Mouse (Mus musculus): ENCODE data around the gene Golm1. TPM values are rescaled to one million over a fixed set of nuclear protein-coding genes. Genes with fewer than 3 reads are reported as not detected.
"Not testable (repeated sequence)": the region's sequence is repeated elsewhere in the genome, so short reads cannot be mapped to it uniquely, and the experiment has no call there.

Gene Golm1
- 29.8 and 41.9 TPM in 2 replicates for total RNA-seq (2017)

- peak in 1 of 2 experiments; percentile 23; a peak in 1 of 4 replicates for ATAC-seq (replicated peaks in 1 of 2; ENCODE audit: insufficient read depth in 1 of 2, low FRiP score in 2 of 2, low TSS enrichment in 1 of 2, low read depth in 1 of 2, poor library complexity in 2 of 2, severe bottlenecking in 2 of 2)
Measured at GRCm38 (mm10) chr13:59675151-59676011, at the start of gene Golm1. Gene Golm1 (minus strand): TSS chr13:59675811.

GRCm38 (mm10) chr13:59722089-59722488, 46.5 kb upstream of the Golm1 start:
- ATAC-seq (replicated peaks in 1 of 2; ENCODE audit: insufficient read depth in 1 of 2, low FRiP score in 2 of 2, low TSS enrichment in 1 of 2, low read depth in 1 of 2, poor library complexity in 2 of 2, severe bottlenecking in 2 of 2) = not testable (repeated sequence)

DNA sequence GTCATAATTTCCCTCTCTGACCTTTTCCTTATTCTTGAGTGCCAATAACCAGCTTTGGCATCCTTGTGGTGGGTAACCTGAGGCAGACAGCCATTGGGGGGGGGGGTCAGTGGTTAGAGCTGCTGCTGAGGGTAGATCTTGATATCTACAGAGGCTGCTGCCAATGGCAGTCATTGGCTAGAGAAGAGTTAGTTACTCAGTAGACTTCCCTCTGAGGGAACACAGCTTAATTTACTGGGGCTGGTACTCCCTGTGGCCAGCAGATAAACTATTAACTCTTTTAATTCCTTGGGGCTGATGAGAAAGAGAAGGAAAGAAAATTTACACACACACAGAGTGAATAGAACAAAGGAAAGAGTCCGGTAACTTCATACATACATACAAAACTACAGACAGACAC, 43.9 kb upstream of the Golm1 start:
- no peak for ATAC-seq (replicated peaks in 1 of 2; ENCODE audit: insufficient read depth in 1 of 2, low FRiP score in 2 of 2, low TSS enrichment in 1 of 2, low read depth in 1 of 2, poor library complexity in 2 of 2, severe bottlenecking in 2 of 2)

DNA sequence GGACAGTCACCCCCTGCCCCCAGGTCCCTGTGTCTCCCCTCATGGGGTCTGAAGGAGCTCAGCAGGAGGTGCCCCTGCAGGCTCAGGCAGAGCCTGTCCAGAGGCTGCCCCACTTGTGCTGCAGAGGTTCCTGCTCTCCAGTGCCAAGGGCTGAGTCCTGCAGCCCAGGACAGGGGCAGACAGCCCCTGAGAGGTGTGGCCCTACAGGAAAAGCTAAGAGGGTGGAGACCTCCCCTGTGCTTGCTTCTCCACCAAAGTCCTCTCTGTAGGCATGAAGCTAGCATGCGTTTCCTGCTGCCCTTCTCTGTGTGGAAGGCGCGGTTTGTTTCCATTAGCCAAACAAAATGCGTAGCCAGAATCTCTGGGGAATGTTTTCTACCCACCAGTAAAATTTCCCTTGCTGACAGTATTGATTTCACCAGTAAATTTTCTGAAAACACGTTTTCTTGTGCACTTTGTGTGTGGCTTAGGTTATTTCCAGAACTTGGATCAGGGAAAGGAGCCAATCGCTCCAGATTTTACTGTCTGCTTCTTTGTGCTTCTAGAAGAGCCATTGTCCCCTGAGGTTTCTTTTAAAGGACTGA, 43.3 kb upstream of the Golm1 start:
- ATAC-seq (replicated peaks in 1 of 2; ENCODE audit: insufficient read depth in 1 of 2, low FRiP score in 2 of 2, low TSS enrichment in 1 of 2, low read depth in 1 of 2, poor library complexity in 2 of 2, severe bottlenecking in 2 of 2) = peak; percentile 58 to 64; a peak in 3 of 4 replicates

DNA sequence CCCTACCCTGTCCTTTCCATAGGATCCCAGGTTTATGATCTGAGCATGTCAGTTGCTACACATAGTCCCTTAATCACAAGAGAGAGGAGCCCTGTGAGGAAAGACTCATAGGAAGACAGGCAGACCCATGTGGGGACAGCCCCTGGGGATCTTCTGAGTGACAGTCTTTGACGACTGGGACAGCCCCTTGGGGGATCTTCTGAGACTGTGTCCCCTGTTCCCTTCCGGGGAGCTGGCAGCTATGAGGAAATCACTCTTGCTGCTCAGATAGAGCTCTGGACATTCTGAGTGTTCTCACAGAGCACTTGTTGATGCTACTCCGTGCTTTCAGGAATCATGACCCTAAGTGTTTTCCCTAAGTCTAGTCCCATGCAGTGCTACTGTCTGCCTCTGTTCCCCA, 38.1 kb upstream of the Golm1 start:
- ATAC-seq (replicated peaks in 1 of 2; ENCODE audit: insufficient read depth in 1 of 2, low FRiP score in 2 of 2, low TSS enrichment in 1 of 2, low read depth in 1 of 2, poor library complexity in 2 of 2, severe bottlenecking in 2 of 2) = no peak

GRCm38 (mm10) chr13:59711984-59712383, 36.4 kb upstream of the Golm1 start, which contains the start of gene Spata31d1b:
Gene Spata31d1b (plus strand): TSS chr13:59712284.
- not testable (repeated sequence) for ATAC-seq (replicated peaks in 1 of 2; ENCODE audit: insufficient read depth in 1 of 2, low FRiP score in 2 of 2, low TSS enrichment in 1 of 2, low read depth in 1 of 2, poor library complexity in 2 of 2, severe bottlenecking in 2 of 2)

DNA sequence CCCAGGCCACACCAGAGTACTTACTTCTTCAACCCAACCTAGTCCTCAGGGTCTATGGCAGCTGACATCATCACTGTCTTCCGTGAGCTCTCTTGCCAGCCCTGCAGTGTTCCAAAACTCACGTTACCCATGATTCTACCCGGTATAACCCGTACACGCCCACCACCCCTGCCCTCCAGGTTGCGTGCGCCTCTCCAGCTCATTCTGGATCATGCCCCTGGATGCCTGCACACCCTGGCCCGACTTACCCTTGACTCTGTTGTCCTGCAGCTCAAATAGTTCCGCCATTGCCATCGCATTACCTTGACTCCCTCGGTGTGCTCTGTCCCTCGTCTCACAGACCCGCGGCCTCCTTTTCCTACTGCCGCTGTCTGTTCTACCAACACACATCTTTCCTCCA, 34.6 kb upstream of the Golm1 start, which contains the start of gene Spata31d1a:
Spata31d1a (minus strand) TSS at position 101 of the 400 bp plus-strand sequence.
- 0 out of 4 replicates have a peak, but pooled peaks of 1 of the 2 experiments have one; percentile 22 for ATAC-seq (replicated peaks in 1 of 2; ENCODE audit: insufficient read depth in 1 of 2, low FRiP score in 2 of 2, low TSS enrichment in 1 of 2, low read depth in 1 of 2, poor library complexity in 2 of 2, severe bottlenecking in 2 of 2)

DNA sequence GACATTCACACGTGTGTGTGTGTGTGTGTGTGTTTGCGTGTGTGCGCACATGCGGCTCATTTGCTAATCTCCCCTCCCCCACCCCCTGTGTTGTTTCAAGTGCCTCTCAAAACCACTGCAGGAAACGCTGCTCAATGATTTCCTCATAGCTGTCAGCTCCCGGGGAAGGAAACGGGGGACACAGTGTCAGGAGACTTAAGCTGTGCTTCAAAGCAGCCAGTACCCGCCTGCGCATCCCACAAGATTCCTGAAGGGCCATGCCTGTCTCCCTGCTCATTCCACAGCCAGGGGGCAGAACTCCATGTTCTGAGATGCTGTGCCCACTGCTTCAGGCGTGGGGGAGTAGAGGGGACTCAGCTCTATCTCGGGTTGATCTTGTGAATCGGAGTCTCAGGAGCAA, 29.0 kb upstream of the Golm1 start:
- ATAC-seq (replicated peaks in 1 of 2; ENCODE audit: insufficient read depth in 1 of 2, low FRiP score in 2 of 2, low TSS enrichment in 1 of 2, low read depth in 1 of 2, poor library complexity in 2 of 2, severe bottlenecking in 2 of 2) = peak; percentile 72 to 81

DNA sequence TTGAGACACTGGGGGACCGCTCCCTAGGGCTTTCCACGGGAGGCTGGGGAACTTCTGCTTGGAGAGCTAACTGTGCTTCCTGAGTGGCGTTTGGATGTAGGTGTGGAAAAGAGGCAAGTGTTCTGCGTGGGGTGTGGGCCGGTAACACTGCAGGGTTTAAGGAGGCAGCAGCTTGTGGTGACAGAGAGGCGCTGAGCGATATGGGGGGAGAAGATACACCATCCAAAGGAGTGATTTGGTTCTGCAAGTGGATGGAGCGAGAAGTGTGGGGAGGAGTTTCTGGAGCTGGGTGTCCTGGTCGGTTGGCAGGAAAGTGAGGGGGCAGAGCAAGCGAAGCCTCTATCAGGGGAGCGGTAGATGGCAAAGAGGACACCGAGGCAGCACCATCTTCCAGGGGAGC, 27.9 kb upstream of the Golm1 start:
- no peak for ATAC-seq (replicated peaks in 1 of 2; ENCODE audit: insufficient read depth in 1 of 2, low FRiP score in 2 of 2, low TSS enrichment in 1 of 2, low read depth in 1 of 2, poor library complexity in 2 of 2, severe bottlenecking in 2 of 2)

DNA sequence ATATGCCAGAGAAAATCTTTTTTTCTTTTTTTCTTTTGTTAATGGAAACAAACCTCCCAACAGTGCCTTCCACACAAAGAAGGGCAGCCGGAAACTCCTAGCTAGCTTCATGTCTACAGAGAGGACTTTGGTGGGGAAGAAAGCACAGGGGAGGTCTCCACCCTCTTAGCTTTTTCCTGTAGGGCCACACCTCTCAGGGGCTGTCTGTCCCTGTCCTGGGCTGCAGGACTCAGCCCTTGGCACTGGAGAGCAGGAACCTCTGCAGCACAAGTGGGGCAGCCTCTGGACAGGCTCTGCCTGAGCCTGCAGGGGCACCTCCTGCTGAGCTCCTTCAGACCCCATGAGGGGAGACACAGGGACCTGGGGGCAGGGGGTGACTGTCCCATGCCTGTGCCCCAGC, 24.5 kb upstream of the Golm1 start:
- peak in 1 of 2 experiments; percentile 27; a peak in 1 of 4 replicates for ATAC-seq (replicated peaks in 1 of 2; ENCODE audit: insufficient read depth in 1 of 2, low FRiP score in 2 of 2, low TSS enrichment in 1 of 2, low read depth in 1 of 2, poor library complexity in 2 of 2, severe bottlenecking in 2 of 2)

DNA sequence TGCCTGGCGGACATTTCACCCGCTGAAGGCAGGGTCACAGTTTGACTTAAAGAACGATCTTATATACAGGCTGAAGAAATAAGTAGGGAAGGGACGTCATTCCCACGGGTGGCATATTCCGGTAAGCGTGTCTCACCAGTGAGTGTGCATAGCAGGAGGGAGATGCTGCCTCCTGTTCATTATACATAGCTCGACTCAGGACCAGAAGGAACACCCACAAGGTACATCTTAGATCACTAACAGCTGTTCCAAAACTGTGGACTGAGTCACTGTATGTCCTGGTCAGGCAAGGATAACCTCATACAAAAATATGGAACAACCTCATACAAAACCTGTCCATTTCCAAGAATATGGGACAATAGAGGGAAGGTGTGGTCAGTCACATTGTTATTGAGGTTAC, 23.5 kb upstream of the Golm1 start:
- ATAC-seq (replicated peaks in 1 of 2; ENCODE audit: insufficient read depth in 1 of 2, low FRiP score in 2 of 2, low TSS enrichment in 1 of 2, low read depth in 1 of 2, poor library complexity in 2 of 2, severe bottlenecking in 2 of 2) = no peak

- no peak for ATAC-seq (replicated peaks in 1 of 2; ENCODE audit: insufficient read depth in 1 of 2, low FRiP score in 2 of 2, low TSS enrichment in 1 of 2, low read depth in 1 of 2, poor library complexity in 2 of 2, severe bottlenecking in 2 of 2)
Measured at GRCm38 (mm10) chr13:59695781-59696180, 20.2 kb upstream of the Golm1 start.

GRCm38 (mm10) chr13:59694008-59694407, 18.4 kb upstream of the Golm1 start, which contains the start of gene 4921517D22Rik:
Gene 4921517D22Rik (minus strand): TSS chr13:59694108.
- ATAC-seq (replicated peaks in 1 of 2; ENCODE audit: insufficient read depth in 1 of 2, low FRiP score in 2 of 2, low TSS enrichment in 1 of 2, low read depth in 1 of 2, poor library complexity in 2 of 2, severe bottlenecking in 2 of 2) = no peak

DNA sequence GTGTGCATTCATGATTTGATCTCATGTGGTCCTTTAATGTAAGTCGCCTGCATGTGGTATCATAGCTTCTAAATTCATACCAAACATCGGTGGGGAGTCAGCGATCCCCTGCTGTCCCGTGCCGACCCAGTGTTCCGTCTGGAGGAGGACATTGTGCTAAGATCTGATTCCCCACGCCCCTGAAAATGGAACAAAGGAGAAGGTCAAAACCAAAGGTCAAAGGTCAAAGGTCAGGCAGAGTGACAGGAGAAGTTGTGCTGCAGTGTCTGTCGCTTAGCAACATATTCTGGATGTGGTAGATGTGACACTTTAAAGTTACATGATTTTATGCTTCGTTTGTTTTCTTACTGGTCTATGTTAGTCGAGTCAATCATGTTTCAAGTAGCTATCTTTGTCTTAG, 15.9 kb upstream of the Golm1 start:
- ATAC-seq (replicated peaks in 1 of 2; ENCODE audit: insufficient read depth in 1 of 2, low FRiP score in 2 of 2, low TSS enrichment in 1 of 2, low read depth in 1 of 2, poor library complexity in 2 of 2, severe bottlenecking in 2 of 2) = no peak

- ATAC-seq (replicated peaks in 1 of 2; ENCODE audit: insufficient read depth in 1 of 2, low FRiP score in 2 of 2, low TSS enrichment in 1 of 2, low read depth in 1 of 2, poor library complexity in 2 of 2, severe bottlenecking in 2 of 2) = no peak
Measured at GRCm38 (mm10) chr13:59690576-59690975, 15.0 kb upstream of the Golm1 start.

GRCm38 (mm10) chr13:59689843-59690242, 14.2 kb upstream of the Golm1 start:
- ATAC-seq (replicated peaks in 1 of 2; ENCODE audit: insufficient read depth in 1 of 2, low FRiP score in 2 of 2, low TSS enrichment in 1 of 2, low read depth in 1 of 2, poor library complexity in 2 of 2, severe bottlenecking in 2 of 2) = no peak

- no peak for ATAC-seq (replicated peaks in 1 of 2; ENCODE audit: insufficient read depth in 1 of 2, low FRiP score in 2 of 2, low TSS enrichment in 1 of 2, low read depth in 1 of 2, poor library complexity in 2 of 2, severe bottlenecking in 2 of 2)
Measured at GRCm38 (mm10) chr13:59689313-59689712, 13.7 kb upstream of the Golm1 start.

- ATAC-seq (replicated peaks in 1 of 2; ENCODE audit: insufficient read depth in 1 of 2, low FRiP score in 2 of 2, low TSS enrichment in 1 of 2, low read depth in 1 of 2, poor library complexity in 2 of 2, severe bottlenecking in 2 of 2) = no peak
Measured at GRCm38 (mm10) chr13:59688338-59688770, 12.7 kb upstream of the Golm1 start.

All from hematopoietic stem cell, adult 5-6 weeks (primary cell).